Mouse (Mus musculus) CH12.LX (cell line): Measurements from ENCODE around the gene Cept1. TPM values are rescaled to one million over a fixed set of nuclear protein-coding genes. Genes with fewer than 3 reads are reported as not detected.

Source experiments
- DNase-seq: peaks from one replicate; pipeline ENCODE4 v3.0.0-alpha.2; 2013; ENCODE audit errors: extremely low read depth
- H3K27ac ChIP-seq: 2 replicates; pipeline ENCODE4 v1.5.1; 2012; ENCODE audit warnings: low read depth, mild to moderate bottlenecking, control low read depth, moderate library complexity; ENCODE audit not compliant: insufficient read depth
- H3K27me3 ChIP-seq: replicated peaks from 2 replicates; pipeline ENCODE3; 2012; ENCODE audit warnings: inconsistent platforms
- H3K36me3 ChIP-seq, 2 experiments: replicated peaks in 1 of 2; 2 replicates each; pipeline versions ENCODE3 to v1.6.1; 2012; ENCODE audit warnings: inconsistent platforms in 1 of 2, low read length in 1 of 2, mild to moderate bottlenecking in 1 of 2, mixed read lengths in 1 of 2, moderate library complexity in 1 of 2; ENCODE audit not compliant: control insufficient read depth in 1 of 2, insufficient read depth in 1 of 2
- H3K4me1 ChIP-seq, 2 experiments: 2 replicates each; pipeline ENCODE4 v1.6.1; 2012; ENCODE audit warnings: inconsistent platforms in 1 of 2, moderate library complexity in 1 of 2; ENCODE audit not compliant: insufficient read depth in 2 of 2, control insufficient read depth in 1 of 2
- H3K4me2 ChIP-seq: 2 replicates; pipeline ENCODE4 v1.6.1; 2012; ENCODE audit warnings: low read depth, mild to moderate bottlenecking, control low read depth; ENCODE audit not compliant: poor library complexity, insufficient read depth, severe bottlenecking
- H3K4me3 ChIP-seq, 3 experiments: fragments of 150-350 bp in 1 of 3; sonication (generic) in 1 of 3; replicated peaks in 1 of 3; 2 replicates each; pipeline versions ENCODE3 to v1.5.1; 2011 to 2012; ENCODE audit warnings: low read depth in 2 of 3, low read length in 2 of 3, mild to moderate bottlenecking in 2 of 3, moderate library complexity in 2 of 3, control low read depth in 1 of 3, improper control_type of control experiment in 1 of 3, inconsistent platforms in 1 of 3, mixed read lengths in 1 of 3; ENCODE audit not compliant: poor library complexity in 1 of 3
- H3K79me2 ChIP-seq: replicated peaks from 2 replicates; pipeline ENCODE4 v1.6.1; 2012; ENCODE audit warnings: mild to moderate bottlenecking, moderate library complexity; ENCODE audit not compliant: control insufficient read depth, poor library complexity, insufficient read depth, severe bottlenecking; ENCODE audit errors: extremely low read depth
- H3K9ac ChIP-seq: 2 replicates; pipeline ENCODE4 v1.6.1; 2012; ENCODE audit warnings: low read depth, mild to moderate bottlenecking, control low read depth, moderate library complexity; ENCODE audit not compliant: insufficient read depth
- H3K9me3 ChIP-seq: replicated peaks from 2 replicates; pipeline ENCODE3; 2012; ENCODE audit warnings: low read length, inconsistent platforms, mixed read lengths
- BHLHE40 ChIP-seq: IDR thresholded peaks from 2 replicates; pipeline ENCODE4 v1.6.1; 2011; ENCODE audit warnings: mild to moderate bottlenecking, low read depth, low read length, improper control_type of control experiment
- CHD1 ChIP-seq: IDR thresholded peaks from 2 replicates; pipeline ENCODE4 v1.6.1; 2012; ENCODE audit warnings: low read depth, low read length, improper control_type of control experiment, inconsistent platforms
- CHD2 ChIP-seq: IDR thresholded peaks from 2 replicates; pipeline ENCODE4 v1.6.1; 2011; ENCODE audit warnings: low read length, improper control_type of control experiment
- CTCF ChIP-seq, 2 experiments: IDR thresholded peaks in 1 of 2; conservative IDR thresholded peaks in 1 of 2; 2 replicates each; pipeline ENCODE4 v1.5.1; 2011 to 2012; ENCODE audit warnings: low read depth in 2 of 2, low read length in 2 of 2, improper control_type of control experiment in 1 of 2, inconsistent platforms in 1 of 2, mild to moderate bottlenecking in 1 of 2, moderate library complexity in 1 of 2
- ELF1 ChIP-seq: IDR thresholded peaks from 2 replicates; pipeline ENCODE4 v1.6.1; 2014; ENCODE audit warnings: low read depth, mild to moderate bottlenecking, inconsistent platforms, low read length, improper control_type of control experiment
- EP300 ChIP-seq: IDR thresholded peaks from 2 replicates; pipeline ENCODE4 v1.6.1; 2011; ENCODE audit warnings: low read length, improper control_type of control experiment
- ETS1 ChIP-seq: conservative IDR thresholded peaks from 2 replicates; pipeline ENCODE4 v1.6.1; 2012; ENCODE audit warnings: low read depth, mild to moderate bottlenecking, inconsistent platforms, low read length, improper control_type of control experiment, moderate library complexity
- GABPA ChIP-seq: IDR thresholded peaks from 2 replicates; pipeline ENCODE4 v1.6.1; 2012; ENCODE audit warnings: low read depth, low read length, improper control_type of control experiment, inconsistent platforms; ENCODE audit not compliant: insufficient replicate concordance
- HCFC1 ChIP-seq: IDR thresholded peaks from 2 replicates; pipeline ENCODE4 v1.6.1; 2012; ENCODE audit warnings: low read depth, mild to moderate bottlenecking, inconsistent platforms, low read length, improper control_type of control experiment
- JUN ChIP-seq: IDR thresholded peaks from 2 replicates; pipeline ENCODE4 v1.6.1; 2011; ENCODE audit warnings: low read depth, mild to moderate bottlenecking, low read length, improper control_type of control experiment, moderate library complexity; ENCODE audit not compliant: insufficient read depth
- JUND ChIP-seq: conservative IDR thresholded peaks from 2 replicates; pipeline ENCODE4 v1.6.1; 2011; ENCODE audit warnings: low read depth, low read length, improper control_type of control experiment
- MAFK ChIP-seq: IDR thresholded peaks from 2 replicates; pipeline ENCODE4 v1.6.1; 2011; ENCODE audit warnings: low read length, improper control_type of control experiment; ENCODE audit not compliant: insufficient replicate concordance
- MAX ChIP-seq: IDR thresholded peaks from 2 replicates; pipeline ENCODE4 v1.6.1; 2011; ENCODE audit warnings: low read length, improper control_type of control experiment
- MAZ ChIP-seq: IDR thresholded peaks from 2 replicates; pipeline ENCODE4 v1.6.1; 2012; ENCODE audit warnings: low read depth, mild to moderate bottlenecking, inconsistent platforms, low read length, improper control_type of control experiment, moderate library complexity
- MEF2A ChIP-seq: IDR thresholded peaks from 2 replicates; pipeline ENCODE4 v1.6.1; 2014; ENCODE audit warnings: low read depth, mild to moderate bottlenecking, inconsistent platforms, low read length, improper control_type of control experiment, borderline replicate concordance
- MXI1 ChIP-seq: IDR thresholded peaks from 2 replicates; pipeline ENCODE4 v1.6.1; 2011; ENCODE audit warnings: mild to moderate bottlenecking, low read depth, low read length, improper control_type of control experiment
- NRF1 ChIP-seq: IDR thresholded peaks from 2 replicates; pipeline ENCODE4 v1.6.1; 2014; ENCODE audit warnings: low read depth, mild to moderate bottlenecking, inconsistent platforms, low read length, improper control_type of control experiment, moderate library complexity
- PAX5 ChIP-seq: IDR thresholded peaks from 2 replicates; pipeline ENCODE4 v1.6.1; 2012; ENCODE audit warnings: low read length, inconsistent platforms, mixed read lengths
- POLR2A ChIP-seq: IDR thresholded peaks from 2 replicates; pipeline ENCODE4 v1.6.1; 2011; ENCODE audit warnings: low read depth, mild to moderate bottlenecking, improper control_type of control experiment, low read length
- POLR2AphosphoS2 ChIP-seq: IDR thresholded peaks from 2 replicates; pipeline ENCODE4 v1.6.1; 2011; ENCODE audit warnings: low read depth, low read length, improper control_type of control experiment
- RCOR1 ChIP-seq: conservative IDR thresholded peaks from 2 replicates; pipeline ENCODE4 v1.6.1; 2012; ENCODE audit warnings: low read depth, mild to moderate bottlenecking, inconsistent platforms, low read length, improper control_type of control experiment
- UBTF ChIP-seq: IDR thresholded peaks from 2 replicates; pipeline ENCODE4 v1.6.1; 2012; ENCODE audit warnings: low read depth, mild to moderate bottlenecking, inconsistent platforms, low read length, improper control_type of control experiment, moderate library complexity
- ZC3H11A ChIP-seq: IDR thresholded peaks from 2 replicates; pipeline ENCODE4 v1.6.1; 2012; ENCODE audit warnings: low read depth, mild to moderate bottlenecking, inconsistent platforms, low read length, improper control_type of control experiment
- ZMIZ1 ChIP-seq: IDR thresholded peaks from 2 replicates; pipeline ENCODE4 v1.6.1; 2012; ENCODE audit warnings: low read depth, mild to moderate bottlenecking, inconsistent platforms, low read length, improper control_type of control experiment
- ZNF384 ChIP-seq: IDR thresholded peaks from 2 replicates; pipeline ENCODE4 v1.6.1; 2012; ENCODE audit warnings: low read depth, low read length, improper control_type of control experiment, inconsistent platforms
- dilution Hi-C: fragments of 300-500 bp; cut with MboI; formaldehyde crosslinking; loops from 2 replicates; pipeline ENCODE4 v1.14.3; 2020; ENCODE audit warnings: low sequenced_read_pairs; ENCODE audit not compliant: extremely low pct_unique_long_range_greater_than_20kb, extremely low pct_ligation_motif_present
- in situ Hi-C: fragments of 300-500 bp; cut with MboI; formaldehyde crosslinking; loops from 3 replicates; pipeline ENCODE4 v1.14.3; 2019; ENCODE audit warnings: low sequenced_read_pairs, low pct_ligation_motif_present, low pct_unique_long_range_greater_than_20kb, mixed read lengths
- polyA plus RNA-seq: library from polyadenylated mRNA; unstranded; fragments of >175 nt; gene quantifications from 2 replicates; pipeline ENCODE4 v1.2.1, GENCODE M21; 2012; ENCODE audit warnings: low read depth; ENCODE audit not compliant: insufficient read length
- total RNA-seq, 2 experiments: library from RNA; depleted of rRNA; stranded (reverse); fragments of 300-350 nt in 1 of 2; fragments of >200 nt in 1 of 2; gene quantifications; 2 replicates each; pipeline ENCODE4 v1.2.3; 2012 to 2014

Cept1 gene
- total and polyA plus RNA-seq, 3 experiments: 27.7 to 73.8 (median 32.7) TPM

- no peaks in the 10 kb centered on the region for H3K79me2 ChIP-seq
- H3K9me3 ChIP-seq: no peaks in the 10 kb centered on the region
- in situ Hi-C loops: no loop called here
- H3K4me2 ChIP-seq: no peak overlapping the region
- H3K27ac ChIP-seq: no peak overlapping the region
- dilution Hi-C loops: no loop called here
- TF ChIP-seq POLR2AphosphoS2: no peak
- no peak for TF ChIP-seq MEF2A
- no peak for TF ChIP-seq EP300
- TF ChIP-seq ZC3H11A: no peak
- no peak for TF ChIP-seq BHLHE40
- TF ChIP-seq MAZ: no peak
- no peak for TF ChIP-seq JUN
- TF ChIP-seq CHD2: no peak
- TF ChIP-seq CHD1: no peak
- no peak for TF ChIP-seq MAX
- H3K9ac ChIP-seq: no peak overlapping the region
- H3K4me1 ChIP-seq: no peaks in the 10 kb centered on the region
- no peak overlapping the region for H3K4me3 ChIP-seq
- H3K36me3 ChIP-seq: peaks cover 2 to 23% of the 10 kb centered on the region in 2 experiments
- DNase-seq: no peak
- no peaks in the 10 kb centered on the region for H3K27me3 ChIP-seq
Measured at GRCm38 (mm10) chr3:106565876-106566275, 18.3 kb upstream of the Cept1 start.

GRCm38 (mm10) chr3:106558271-106558670 lies 10.7 kb upstream of the Cept1 start:
- Histone ChIP-seq H3K79me2 (no peaks in the 10 kb centered on the region), H3K27me3 (no peaks in the 10 kb centered on the region), H3K9ac (no peak overlapping the region), H3K4me1 (peaks cover 2 to 41% of the 10 kb centered on the region in 2 experiments; a peak in 3 of 4 replicates), H3K36me3 (peaks cover 6 to 44% of the 10 kb centered on the region in 2 experiments), H3K27ac (no peak overlapping the region), H3K4me2 (no peak overlapping the region), H3K4me3 (no peak overlapping the region), H3K9me3 (no peaks in the 10 kb centered on the region)
- no peak for DNase-seq
- no peak for TF ChIP-seq MAFK
- no peak for TF ChIP-seq ZMIZ1
- in situ Hi-C loops (no loop called here), dilution Hi-C loops (no loop called here)

DNA sequence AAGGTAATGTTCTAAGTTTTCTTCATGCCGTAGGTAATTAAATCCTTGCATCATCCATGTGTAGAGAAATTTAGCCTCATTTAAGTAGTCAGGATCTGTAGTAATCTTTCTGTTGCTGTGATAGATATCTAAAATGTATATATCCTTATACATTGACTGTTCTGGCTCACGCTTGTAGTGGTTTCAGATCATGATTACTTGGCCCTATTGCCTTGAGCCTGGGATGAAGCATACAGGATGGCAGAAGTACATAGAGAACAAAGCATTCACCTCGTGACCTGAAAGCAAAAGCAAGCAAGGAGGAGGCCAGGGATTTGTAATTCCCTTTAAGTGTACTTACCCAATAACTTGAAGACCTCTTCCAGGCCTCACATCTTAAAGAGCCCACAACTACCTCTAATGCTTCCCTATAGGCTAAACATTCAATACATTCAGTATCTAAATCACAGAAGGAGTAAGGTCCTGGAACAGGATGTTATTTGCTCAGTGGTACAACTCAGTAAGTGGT lies 8.2 kb upstream of the Cept1 start:
- dilution Hi-C loops: no loop called here
- no peak for DNase-seq
- Histone ChIP-seq H3K79me2 (peaks cover 2% of the 10 kb centered on the region; the same call in 1 of the 2 replicates), H3K27me3 (no peaks in the 10 kb centered on the region), H3K36me3 (peaks cover 6 to 48% of the 10 kb centered on the region in 2 experiments), H3K4me1 (peaks cover 7 to 65% of the 10 kb centered on the region in 2 experiments; a peak in 3 of 4 replicates), H3K27ac (no peak overlapping the region), H3K4me3 (no peak overlapping the region), H3K9me3 (no peaks in the 10 kb centered on the region), H3K9ac (no peak overlapping the region), H3K4me2 (no peak overlapping the region)
- in situ Hi-C loops: no loop called here
- TF ChIP-seq ETS1: no peak
- TF ChIP-seq GABPA: no peak
- no peak for TF ChIP-seq POLR2A
- TF ChIP-seq PAX5: no peak
- TF ChIP-seq MXI1: no peak
- TF ChIP-seq CTCF (conservative IDR thresholded peaks at IDR 0.05 in 1 of 2, IDR thresholded peaks at IDR 0.05 in 1 of 2; ENCODE audit: low read depth in 2 of 2, low read length in 2 of 2): no peak
- no peak for TF ChIP-seq ELF1
- TF ChIP-seq HCFC1: no peak
- TF ChIP-seq RCOR1: no peak
- TF ChIP-seq NRF1: no peak
- no peak for TF ChIP-seq CHD2
- no peak for TF ChIP-seq ZNF384
- no peak for TF ChIP-seq UBTF
- TF ChIP-seq JUND: no peak
